Mouse (Mus musculus) olfactory bulb, adult 2 months (tissue): ENCODE data around the gene Zfp322a.

ENCODE experiments used
- CTCF ChIP-seq: fragments of 200-500 bp; IDR thresholded peaks from 2 replicates; pipeline ENCODE4 v1.5.1; 2012; ENCODE audit warnings: low read depth, mild to moderate bottlenecking, low read length, moderate library complexity; ENCODE audit not compliant: insufficient read depth
- POLR2A ChIP-seq: fragments of 200-500 bp; IDR thresholded peaks from 2 replicates; pipeline ENCODE4 v1.6.1; 2012; ENCODE audit warnings: mild to moderate bottlenecking, low read depth, low read length, moderate library complexity; ENCODE audit not compliant: insufficient read depth

DNA sequence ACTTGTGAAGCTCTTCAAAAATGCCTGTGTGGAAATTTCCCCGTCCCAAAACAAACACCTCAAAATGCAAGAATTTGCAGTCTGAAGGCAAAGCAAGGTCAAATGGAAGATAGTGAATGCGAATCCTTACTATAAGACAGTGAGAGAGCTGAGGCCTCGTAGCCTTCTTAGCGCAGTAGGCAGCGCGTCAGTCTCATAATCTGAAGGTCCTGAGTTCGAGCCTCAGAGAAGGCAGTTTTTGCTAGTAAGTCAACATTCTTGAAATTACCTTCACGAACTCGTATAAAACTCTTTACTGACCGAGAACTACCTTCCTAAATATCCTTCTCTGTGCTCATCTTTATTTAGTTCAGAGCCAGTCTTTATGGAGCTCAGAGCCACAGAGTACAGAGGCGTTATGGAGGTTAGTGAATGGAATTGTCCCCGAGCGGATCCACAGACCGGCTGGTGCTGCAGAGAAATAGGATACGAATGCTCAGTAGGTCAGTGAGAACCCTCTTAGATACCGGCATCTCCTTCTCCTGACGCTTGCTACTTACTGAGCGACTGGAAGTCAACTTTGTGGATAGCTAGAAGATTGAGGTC lies 51.6 kb downstream of the Zfp322a start:
- TF ChIP-seq POLR2A, result no peak
- TF ChIP-seq CTCF, result no peak
